Mouse (Mus musculus): ENCODE measurements around the gene Sh3bp4. TPM values are rescaled to one million over a fixed set of nuclear protein-coding genes. Genes with fewer than 3 reads are reported as not detected.

Sh3bp4 gene
- polyA plus RNA-seq, 1 experiment from 2014 or later = 18.0 TPM

DNA sequence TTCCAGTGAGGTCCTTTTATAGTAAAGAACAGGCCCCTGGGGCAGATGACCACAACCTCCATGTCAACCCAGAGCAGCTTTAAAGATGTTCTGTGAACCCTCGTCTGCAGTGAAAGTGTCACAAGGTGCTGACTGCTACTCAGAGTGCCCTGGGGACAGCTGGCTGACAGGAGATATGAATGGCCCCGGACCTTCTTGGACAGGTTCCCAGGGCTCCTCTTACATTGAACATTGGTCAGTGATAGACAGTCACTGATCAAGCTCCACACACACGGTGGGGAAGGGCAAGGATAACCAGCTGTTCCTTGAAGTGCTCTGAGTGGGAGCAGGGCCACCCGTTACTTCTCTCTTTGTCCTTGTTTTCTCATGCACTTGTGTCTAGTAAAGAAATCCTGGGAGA is 50.1 kb downstream of the Sh3bp4 start:
- no peak overlapping the region for H3K27ac ChIP-seq (ENCODE audit: low read depth, low read length)
- H3K9me3 ChIP-seq (ENCODE audit: control insufficient read depth, low read length) = no peaks in the 10 kb centered on the region
- no peak overlapping the region for H3K4me3 ChIP-seq (ENCODE audit: low read depth, low read length)
- 66% methylated on average over 4 of the region's 4 CpGs for WGBS
- DNase-seq (ENCODE audit: low spot score) (no peak), ATAC-seq (ENCODE audit: low FRiP score) (no peak)
- H3K4me2 ChIP-seq (replicated peaks; ENCODE audit: low read depth, low read length) = no peak overlapping the region
- H3K9ac ChIP-seq (ENCODE audit: low read depth, low read length) = no peak overlapping the region
- no peaks in the 10 kb centered on the region for H3K4me1 ChIP-seq (replicated peaks; ENCODE audit: control insufficient read depth, insufficient read depth, low read length)
- H3K27me3 ChIP-seq (ENCODE audit: control insufficient read depth, insufficient read depth, low read length) = no peaks in the 10 kb centered on the region
- no peaks in the 10 kb centered on the region for H3K36me3 ChIP-seq (ENCODE audit: control insufficient read depth, insufficient read depth, low read length)

DNA sequence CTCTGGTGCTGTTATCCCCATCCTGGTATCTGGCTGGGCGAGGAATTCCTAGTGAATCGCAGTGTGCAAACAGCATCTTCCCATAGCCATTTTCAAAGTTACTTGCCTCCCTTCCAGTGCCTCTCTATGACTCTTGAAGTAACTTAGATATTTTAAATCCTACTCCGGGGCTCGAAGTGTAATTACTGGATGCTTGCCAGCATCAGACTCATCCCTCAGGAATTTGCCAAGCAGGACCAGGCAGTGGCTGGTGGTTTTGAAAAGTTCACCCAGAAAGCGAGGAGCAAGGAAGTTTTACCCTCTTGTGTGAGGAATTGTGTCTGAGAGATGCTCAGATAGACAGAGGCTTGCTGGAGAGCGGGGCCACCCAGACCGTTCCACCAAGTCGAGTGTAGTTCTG is 51.3 kb downstream of the Sh3bp4 start:
- 87% methylated on average over 8 of the region's 8 CpGs for WGBS

GRCm38 (mm10) chr1:89122376-89122775 is 52.2 kb downstream of the Sh3bp4 start:
- H3K27ac ChIP-seq (ENCODE audit: low read depth, low read length) = no peak overlapping the region
- no peaks in the 10 kb centered on the region for H3K4me1 ChIP-seq (replicated peaks; ENCODE audit: control insufficient read depth, insufficient read depth, low read length)
- H3K9ac ChIP-seq (ENCODE audit: low read depth, low read length) = no peak overlapping the region
- 73% methylated on average over 5 of the region's 5 CpGs for WGBS
- H3K36me3 ChIP-seq (ENCODE audit: control insufficient read depth, insufficient read depth, low read length) = no peaks in the 10 kb centered on the region
- no peak for DNase-seq (ENCODE audit: low spot score)
- no peak overlapping the region for H3K4me2 ChIP-seq (replicated peaks; ENCODE audit: low read depth, low read length)
- H3K9me3 ChIP-seq (ENCODE audit: control insufficient read depth, low read length) = no peaks in the 10 kb centered on the region
- no peak overlapping the region for H3K4me3 ChIP-seq (ENCODE audit: low read depth, low read length)
- H3K27me3 ChIP-seq (ENCODE audit: control insufficient read depth, insufficient read depth, low read length) = no peaks in the 10 kb centered on the region
- ATAC-seq (ENCODE audit: low FRiP score) = no peak

More for the DNA sequence above, 51.3 kb downstream of the Sh3bp4 start:
- ATAC-seq (ENCODE audit: low FRiP score) (no peak), DNase-seq (ENCODE audit: low spot score) (no peak)
- no peak overlapping the region for H3K9ac ChIP-seq (ENCODE audit: low read depth, low read length)
- no peak overlapping the region for H3K27ac ChIP-seq (ENCODE audit: low read depth, low read length)
- no peaks in the 10 kb centered on the region for H3K9me3 ChIP-seq (ENCODE audit: control insufficient read depth, low read length)
- no peaks in the 10 kb centered on the region for H3K27me3 ChIP-seq (ENCODE audit: control insufficient read depth, insufficient read depth, low read length)
- no peaks in the 10 kb centered on the region for H3K4me1 ChIP-seq (replicated peaks; ENCODE audit: control insufficient read depth, insufficient read depth, low read length)
- no peaks in the 10 kb centered on the region for H3K36me3 ChIP-seq (ENCODE audit: control insufficient read depth, insufficient read depth, low read length)
- no peak overlapping the region for H3K4me3 ChIP-seq (ENCODE audit: low read depth, low read length)
- H3K4me2 ChIP-seq (replicated peaks; ENCODE audit: low read depth, low read length) = no peak overlapping the region

- Histone ChIP-seq H3K36me3 (ENCODE audit: control insufficient read depth, insufficient read depth, low read length) (no peaks in the 10 kb centered on the region), H3K4me2 (replicated peaks; ENCODE audit: low read depth, low read length) (no peak overlapping the region), H3K27ac (ENCODE audit: low read depth, low read length) (no peak overlapping the region), H3K9me3 (ENCODE audit: control insufficient read depth, low read length) (no peaks in the 10 kb centered on the region), H3K27me3 (ENCODE audit: control insufficient read depth, insufficient read depth, low read length) (no peaks in the 10 kb centered on the region), H3K4me1 (replicated peaks; ENCODE audit: control insufficient read depth, insufficient read depth, low read length) (no peaks in the 10 kb centered on the region), H3K9ac (ENCODE audit: low read depth, low read length) (no peak overlapping the region), H3K4me3 (ENCODE audit: low read depth, low read length) (no peak overlapping the region)
- DNase-seq (ENCODE audit: low spot score) (no peak), ATAC-seq (ENCODE audit: low FRiP score) (no peak)
- 97% methylated on average over 7 of the region's 7 CpGs for WGBS
These were observed 53.9 kb downstream of the Sh3bp4 start for GRCm38 (mm10) chr1:89124076-89124475.

GRCm38 (mm10) chr1:89127163-89127562 is 56.9 kb downstream of the Sh3bp4 start:
- Histone ChIP-seq H3K4me2 (replicated peaks; ENCODE audit: low read depth, low read length) (no peak overlapping the region), H3K4me1 (replicated peaks; ENCODE audit: control insufficient read depth, insufficient read depth, low read length) (no peaks in the 10 kb centered on the region; the same call in 1 of the 2 replicates), H3K4me3 (ENCODE audit: low read depth, low read length) (no peak overlapping the region), H3K27ac (ENCODE audit: low read depth, low read length) (no peak overlapping the region), H3K9ac (ENCODE audit: low read depth, low read length) (no peak overlapping the region), H3K36me3 (ENCODE audit: control insufficient read depth, insufficient read depth, low read length) (no peaks in the 10 kb centered on the region), H3K27me3 (ENCODE audit: control insufficient read depth, insufficient read depth, low read length) (no peaks in the 10 kb centered on the region), H3K9me3 (ENCODE audit: control insufficient read depth, low read length) (no peaks in the 10 kb centered on the region)
- DNase-seq (ENCODE audit: low spot score) (no peak), ATAC-seq (ENCODE audit: low FRiP score) (no peak)
- 100% methylated on average over 3 of the region's 3 CpGs for WGBS

GRCm38 (mm10) chr1:89130429-89130828 is 60.2 kb downstream of the Sh3bp4 start:
- Histone ChIP-seq H3K36me3 (ENCODE audit: control insufficient read depth, insufficient read depth, low read length) (no peaks in the 10 kb centered on the region), H3K4me2 (replicated peaks; ENCODE audit: low read depth, low read length) (no peak overlapping the region), H3K4me1 (replicated peaks; ENCODE audit: control insufficient read depth, insufficient read depth, low read length) (no peaks in the 10 kb centered on the region; the same call in 1 of the 2 replicates), H3K9ac (ENCODE audit: low read depth, low read length) (no peak overlapping the region), H3K27me3 (ENCODE audit: control insufficient read depth, insufficient read depth, low read length) (no peaks in the 10 kb centered on the region), H3K4me3 (ENCODE audit: low read depth, low read length) (no peak overlapping the region), H3K27ac (ENCODE audit: low read depth, low read length) (no peak overlapping the region), H3K9me3 (ENCODE audit: control insufficient read depth, low read length) (no peaks in the 10 kb centered on the region)
- no peak for DNase-seq (ENCODE audit: low spot score)
- no peak for ATAC-seq (ENCODE audit: low FRiP score)
- 68% methylated on average over 6 of the region's 6 CpGs for WGBS

GRCm38 (mm10) chr1:89131018-89131540 is 60.9 kb downstream of the Sh3bp4 start:
- H3K27me3 ChIP-seq (ENCODE audit: control insufficient read depth, insufficient read depth, low read length) = no peaks in the 10 kb centered on the region
- no peaks in the 10 kb centered on the region for H3K36me3 ChIP-seq (ENCODE audit: control insufficient read depth, insufficient read depth, low read length)
- H3K4me2 ChIP-seq (replicated peaks; ENCODE audit: low read depth, low read length) = no peak overlapping the region
- ATAC-seq (ENCODE audit: low FRiP score) (no peak), DNase-seq (ENCODE audit: low spot score) (no peak)
- H3K4me1 ChIP-seq (replicated peaks; ENCODE audit: control insufficient read depth, insufficient read depth, low read length) = no peaks in the 10 kb centered on the region; the same call in 1 of the 2 replicates
- H3K4me3 ChIP-seq (ENCODE audit: low read depth, low read length) = no peak overlapping the region
- no peaks in the 10 kb centered on the region for H3K9me3 ChIP-seq (ENCODE audit: control insufficient read depth, low read length)
- 80% methylated on average over 14 of the region's 14 CpGs for WGBS
- no peak overlapping the region for H3K9ac ChIP-seq (ENCODE audit: low read depth, low read length)
- no peak overlapping the region for H3K27ac ChIP-seq (ENCODE audit: low read depth, low read length)

- 75% methylated on average over 8 of the region's 8 CpGs for WGBS
- no peaks in the 10 kb centered on the region for H3K9me3 ChIP-seq (ENCODE audit: control insufficient read depth, low read length)
- no peak for DNase-seq (ENCODE audit: low spot score)
- no peak overlapping the region for H3K9ac ChIP-seq (ENCODE audit: low read depth, low read length)
- H3K4me2 ChIP-seq (replicated peaks; ENCODE audit: low read depth, low read length) = no peak overlapping the region
- H3K36me3 ChIP-seq (ENCODE audit: control insufficient read depth, insufficient read depth, low read length) = no peaks in the 10 kb centered on the region
- no peaks in the 10 kb centered on the region; the same call in 1 of the 2 replicates for H3K4me1 ChIP-seq (replicated peaks; ENCODE audit: control insufficient read depth, insufficient read depth, low read length)
- no peak for ATAC-seq (ENCODE audit: low FRiP score)
- no peak overlapping the region for H3K4me3 ChIP-seq (ENCODE audit: low read depth, low read length)
- no peak overlapping the region for H3K27ac ChIP-seq (ENCODE audit: low read depth, low read length)
- H3K27me3 ChIP-seq (ENCODE audit: control insufficient read depth, insufficient read depth, low read length) = no peaks in the 10 kb centered on the region
These were observed 61.5 kb downstream of the Sh3bp4 start for GRCm38 (mm10) chr1:89131707-89132106.

DNA sequence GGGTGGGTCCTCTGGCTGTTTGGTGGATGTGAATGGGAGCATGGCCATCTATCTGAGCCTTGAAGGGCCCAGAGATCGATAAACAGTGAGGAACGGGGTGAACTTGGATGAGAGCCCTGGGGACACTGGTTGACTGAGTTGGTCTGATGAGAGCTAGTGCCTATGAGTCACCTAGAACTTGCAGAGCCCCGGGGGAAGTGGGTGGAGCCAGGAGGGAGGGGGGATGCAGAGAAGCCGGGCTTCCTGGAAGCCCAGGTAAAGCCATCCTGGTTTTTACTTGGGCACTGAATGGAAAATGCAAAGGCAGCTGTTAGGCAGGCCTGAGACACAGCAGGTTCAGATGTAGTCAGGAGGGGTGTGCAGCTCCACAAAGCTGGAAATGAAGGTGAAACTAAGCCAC is 63.1 kb downstream of the Sh3bp4 start:
- no peaks in the 10 kb centered on the region for H3K27me3 ChIP-seq (ENCODE audit: control insufficient read depth, insufficient read depth, low read length)
- no peak overlapping the region for H3K4me2 ChIP-seq (replicated peaks; ENCODE audit: low read depth, low read length)
- H3K9ac ChIP-seq (ENCODE audit: low read depth, low read length) = no peak overlapping the region
- H3K9me3 ChIP-seq (ENCODE audit: control insufficient read depth, low read length) = no peaks in the 10 kb centered on the region
- no peak overlapping the region for H3K27ac ChIP-seq (ENCODE audit: low read depth, low read length)
- WGBS = 83% methylated on average over 4 of the region's 4 CpGs
- no peaks in the 10 kb centered on the region; the same call in 1 of the 2 replicates for H3K4me1 ChIP-seq (replicated peaks; ENCODE audit: control insufficient read depth, insufficient read depth, low read length)
- ATAC-seq (ENCODE audit: low FRiP score) = no peak
- no peak for DNase-seq (ENCODE audit: low spot score)
- H3K4me3 ChIP-seq (ENCODE audit: low read depth, low read length) = no peak overlapping the region
- H3K36me3 ChIP-seq (ENCODE audit: control insufficient read depth, insufficient read depth, low read length) = no peaks in the 10 kb centered on the region

Measured in hindbrain, embryonic 11.5 days (tissue).